Mouse (Mus musculus): ENCODE measurements around the gene Adamts5.
A peak's percentile ranks its signal among the peaks of the same experiment; 100 is the strongest.

The Adamts5 gene

DNA sequence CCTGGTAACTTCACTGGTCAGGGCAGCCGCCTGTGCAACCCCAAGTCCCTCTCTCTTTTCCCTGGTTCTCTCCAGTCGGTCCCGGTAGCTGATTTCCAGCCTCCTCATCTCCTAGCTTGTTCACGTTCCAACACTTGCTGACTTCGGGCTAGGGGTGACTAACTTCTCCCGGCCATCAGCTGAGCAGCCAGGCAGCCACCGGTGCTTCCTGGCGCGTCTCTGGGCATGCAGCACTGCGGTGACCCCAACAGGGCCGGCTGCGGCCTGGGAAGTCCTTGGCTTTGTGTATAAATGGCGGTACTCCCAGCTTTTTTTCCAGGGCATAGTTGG lies at the start of gene Adamts5:
Gene Adamts5 (minus strand): TSS at position 248 of the 330 bp plus-strand sequence.
- DNase-seq (ENCODE audit: low spot score in 2 of 2): peak in 1 of 2 experiments; percentile 35

- DNase-seq (ENCODE audit: low spot score in 2 of 2): no peak
Observed at GRCm38 (mm10) chr16:85950356-85950755, 48.7 kb upstream of the Adamts5 start.

GRCm38 (mm10) chr16:85926004-85926403 lies 24.4 kb upstream of the Adamts5 start:
- DNase-seq (ENCODE audit: low spot score in 2 of 2): no peak

DNA sequence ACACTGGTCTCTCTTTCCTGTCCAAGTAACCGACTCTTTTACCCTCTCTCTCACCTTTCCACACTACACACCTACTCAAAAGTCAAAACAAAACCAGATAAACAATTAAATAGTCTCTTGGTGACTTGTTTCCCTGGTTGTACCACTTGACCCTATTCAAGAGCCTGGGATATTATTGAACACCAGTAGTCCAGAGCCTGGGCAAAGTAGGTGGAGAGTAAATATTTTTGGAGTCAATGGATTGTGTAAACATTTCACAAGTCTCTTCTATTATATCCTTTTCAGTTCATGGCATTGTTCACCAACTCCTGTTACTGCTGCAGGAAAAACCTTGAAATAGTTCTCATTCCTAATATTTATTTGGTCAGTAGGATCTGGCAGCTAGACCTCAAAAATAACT lies 20.8 kb upstream of the Adamts5 start:
- no peak for DNase-seq (ENCODE audit: low spot score in 2 of 2)

DNA sequence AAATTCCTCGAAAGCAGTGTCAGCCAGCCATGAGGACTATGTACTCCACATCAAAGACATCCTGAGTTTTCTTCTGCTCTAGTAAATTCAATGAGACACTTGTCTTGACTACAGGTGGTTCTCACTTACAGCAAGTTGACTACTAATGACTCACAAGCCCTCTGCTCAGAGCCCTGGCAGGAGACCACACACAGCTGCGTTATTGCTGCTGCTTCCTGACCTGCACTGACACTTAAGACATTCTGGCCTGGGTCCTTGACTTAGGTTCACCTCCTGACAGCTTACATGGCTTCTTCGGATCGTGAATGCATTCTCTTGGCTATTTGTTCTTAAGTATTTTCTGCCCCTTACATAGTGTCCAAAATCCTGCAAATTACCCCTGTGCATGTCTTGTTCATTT lies 18.5 kb upstream of the Adamts5 start:
- DNase-seq (ENCODE audit: low spot score in 2 of 2): no peak

GRCm38 (mm10) chr16:85900702-85901580 lies 687 bp downstream of the Adamts5 start:
- peak; percentile 62 to 69 for DNase-seq (ENCODE audit: low spot score in 2 of 2)

GRCm38 (mm10) chr16:85899790-85900587 lies 1.6 kb downstream of the Adamts5 start:
- peak; percentile 19 to 31 for DNase-seq (ENCODE audit: low spot score in 2 of 2)

- peak; percentile 26 to 46 for DNase-seq (ENCODE audit: low spot score in 2 of 2)
Observed at GRCm38 (mm10) chr16:85899301-85899721, 2.3 kb downstream of the Adamts5 start.

DNA sequence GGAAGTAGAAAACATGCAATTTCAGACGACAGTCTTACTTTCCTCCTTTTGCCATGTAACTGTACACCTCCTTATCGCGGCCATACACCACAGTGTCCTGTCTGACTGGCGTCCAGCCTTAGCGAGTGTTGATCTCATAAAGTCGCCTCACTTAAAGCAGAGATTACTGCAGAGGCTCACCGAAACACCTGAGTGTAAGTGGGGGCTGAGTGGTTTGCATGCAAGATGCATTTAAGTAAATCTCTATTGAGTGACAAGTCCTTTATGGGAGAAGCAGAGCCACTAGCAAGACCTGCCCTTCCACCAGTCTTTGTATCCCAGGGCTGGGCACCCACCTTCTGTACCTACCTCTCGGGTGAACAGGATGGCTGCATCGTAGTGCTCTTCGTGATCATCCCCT lies 2.8 kb downstream of the Adamts5 start:
- no peak for DNase-seq (ENCODE audit: low spot score in 2 of 2)

DNA sequence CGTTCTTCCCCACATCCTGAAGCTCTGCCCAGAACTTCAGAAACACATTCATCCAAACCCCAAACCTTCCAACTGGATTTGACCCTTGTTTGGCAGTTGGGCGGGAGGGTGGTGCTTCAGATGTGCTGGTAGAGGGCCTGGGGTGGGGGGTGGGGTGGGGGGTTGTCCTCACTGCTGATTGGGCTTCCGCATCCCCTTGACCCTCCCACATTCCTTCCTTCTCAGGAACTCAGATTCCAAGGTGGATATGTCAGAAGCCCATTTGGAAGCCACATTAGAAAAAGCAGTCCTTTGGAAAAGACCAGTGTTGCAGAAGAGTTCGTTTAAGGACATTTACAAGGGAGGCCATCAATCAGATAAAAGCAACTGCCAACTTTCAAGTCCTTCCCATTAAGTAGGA lies 3.2 kb downstream of the Adamts5 start:
- peak; percentile 69 to 73 for DNase-seq (ENCODE audit: low spot score in 2 of 2)

DNA sequence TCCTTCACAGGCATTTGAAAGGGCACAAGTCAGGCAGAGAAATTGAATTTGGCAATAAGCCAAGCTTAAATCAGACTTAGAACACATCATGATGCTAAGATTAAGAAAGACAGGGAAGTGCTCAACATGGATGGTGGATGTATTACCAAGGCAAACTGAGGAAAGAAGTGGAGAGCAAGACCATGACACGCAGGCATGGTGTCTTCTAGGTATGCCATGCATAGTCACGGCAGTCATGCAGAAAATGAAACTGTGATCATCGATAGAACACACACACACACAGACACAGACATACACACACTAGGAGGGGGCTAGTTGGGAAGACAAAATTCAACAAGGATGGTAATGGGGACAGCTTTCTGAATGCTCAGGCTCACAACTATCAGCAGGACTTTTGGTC lies 3.8 kb downstream of the Adamts5 start:
- no peak for DNase-seq (ENCODE audit: low spot score in 2 of 2)

GRCm38 (mm10) chr16:85895948-85896347 lies 5.7 kb downstream of the Adamts5 start:
- DNase-seq (ENCODE audit: low spot score in 2 of 2): no peak

DNA sequence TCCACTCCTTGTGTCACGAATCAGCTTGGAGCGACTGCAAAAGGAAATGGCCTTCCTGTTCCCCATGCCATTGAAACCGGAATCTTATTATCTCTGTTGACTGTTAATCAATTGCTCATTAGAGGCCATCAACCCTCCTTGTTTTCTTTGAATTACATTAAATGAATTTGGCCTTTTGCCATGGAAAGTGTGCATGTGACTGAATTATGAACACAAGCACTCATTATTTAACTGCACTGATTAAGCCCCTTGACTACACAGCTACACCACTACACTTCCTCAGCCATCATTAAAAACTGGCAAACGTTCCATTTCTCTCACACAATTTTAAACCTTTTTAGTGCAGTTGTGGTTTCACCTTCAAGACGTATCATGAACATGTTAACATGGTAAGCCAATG lies 11.8 kb downstream of the Adamts5 start:
- DNase-seq (ENCODE audit: low spot score in 2 of 2): no peak

DNA sequence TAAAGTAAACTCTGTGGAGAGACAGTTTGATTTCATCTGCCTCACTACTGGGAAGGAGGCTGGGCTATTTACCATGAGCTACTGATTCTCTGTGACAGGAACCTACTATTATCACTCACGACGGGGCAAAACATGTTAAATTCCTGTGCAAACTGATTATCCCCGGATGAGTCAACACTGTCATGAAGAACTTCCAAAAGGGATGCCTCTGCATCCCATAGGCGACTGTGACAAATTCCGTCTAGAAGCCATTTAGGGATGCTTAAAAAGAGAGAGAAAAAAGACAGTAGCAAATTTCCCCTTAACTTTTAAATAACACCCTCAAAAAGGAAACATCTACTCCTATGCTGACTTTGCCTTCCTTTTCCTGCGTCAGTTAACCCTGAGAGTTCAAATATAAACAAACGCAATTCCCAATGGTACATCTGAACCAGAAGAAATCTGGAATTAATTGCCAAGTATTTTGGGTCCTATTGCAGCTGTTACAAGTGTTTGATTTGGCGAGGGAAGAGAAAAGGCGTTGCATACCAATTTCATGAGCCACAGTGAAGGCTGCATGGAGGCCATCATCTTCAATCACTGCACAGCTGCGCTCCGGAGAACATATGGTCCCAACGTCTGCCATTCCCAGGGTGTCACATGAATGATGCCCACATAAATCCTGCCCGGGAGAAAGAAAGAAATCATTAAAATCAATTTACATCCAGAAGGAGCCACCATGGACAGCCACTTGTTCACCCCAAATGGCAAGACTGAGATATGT lies 14.2 kb downstream of the Adamts5 start:
- DNase-seq (ENCODE audit: low spot score in 2 of 2): peak; percentile 49 to 56

- no peak for DNase-seq (ENCODE audit: low spot score in 2 of 2)
Observed at GRCm38 (mm10) chr16:85879075-85879474, 22.6 kb downstream of the Adamts5 start.

DNA sequence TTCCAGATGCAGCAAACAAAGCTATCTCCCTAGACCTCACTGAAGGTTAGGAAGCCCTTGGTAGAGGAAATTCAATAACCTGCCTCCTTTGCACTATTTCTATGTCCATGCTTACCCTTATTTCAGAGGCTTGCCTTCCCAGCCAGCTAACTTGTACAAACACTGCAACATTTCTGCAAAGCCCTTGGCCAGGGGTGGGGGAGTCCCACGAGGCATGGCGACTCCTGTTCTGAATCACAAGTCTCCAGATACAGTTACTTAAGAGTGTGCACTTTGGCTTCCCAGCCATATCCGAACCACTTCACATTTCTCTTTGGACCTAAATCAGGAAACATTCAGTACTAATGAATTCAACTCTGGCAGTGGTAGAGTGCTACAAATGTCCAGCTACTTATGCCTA lies 27.5 kb downstream of the Adamts5 start:
- DNase-seq (ENCODE audit: low spot score in 2 of 2): peak; percentile 25 to 33

- peak in 1 of 2 experiments; percentile 10 for DNase-seq (ENCODE audit: low spot score in 2 of 2)
Observed at GRCm38 (mm10) chr16:85871971-85872370, 29.7 kb downstream of the Adamts5 start.

GRCm38 (mm10) chr16:85871248-85871647 lies 30.4 kb downstream of the Adamts5 start:
- DNase-seq (ENCODE audit: low spot score in 2 of 2): no peak

DNA sequence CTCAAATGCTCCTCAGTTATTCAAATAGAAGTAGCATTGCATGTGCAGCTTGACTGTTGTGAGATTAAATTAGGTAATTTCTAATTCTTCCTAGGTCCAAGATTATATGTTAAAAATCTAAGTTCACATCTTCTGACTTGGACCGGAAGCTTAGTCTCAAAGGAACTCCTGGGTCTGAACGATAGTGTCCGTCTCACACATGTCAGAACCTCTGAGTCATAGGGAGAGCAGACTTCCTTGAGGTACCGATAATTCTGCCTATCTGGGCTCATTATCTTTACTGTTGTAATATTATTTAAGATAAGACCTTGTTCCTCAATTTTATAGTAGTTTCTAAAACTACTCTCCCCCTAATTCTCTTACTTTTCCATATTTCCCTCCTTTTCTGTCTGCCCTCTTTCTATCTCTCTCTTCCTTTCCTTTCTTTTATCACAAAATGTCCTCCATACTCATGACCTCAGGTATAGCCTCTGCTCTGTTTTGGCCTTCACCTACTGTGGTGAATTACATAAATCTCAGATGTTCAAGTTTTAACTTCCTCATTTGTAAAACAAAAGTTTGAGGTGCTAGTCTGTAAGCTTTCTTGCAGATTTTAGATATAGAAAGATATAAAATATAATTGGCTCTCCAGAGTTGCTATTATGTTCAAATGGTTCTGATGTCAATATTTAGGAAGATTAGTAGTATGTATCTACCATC lies 36.8 kb downstream of the Adamts5 start:
- DNase-seq (ENCODE audit: low spot score in 2 of 2): no peak

DNA sequence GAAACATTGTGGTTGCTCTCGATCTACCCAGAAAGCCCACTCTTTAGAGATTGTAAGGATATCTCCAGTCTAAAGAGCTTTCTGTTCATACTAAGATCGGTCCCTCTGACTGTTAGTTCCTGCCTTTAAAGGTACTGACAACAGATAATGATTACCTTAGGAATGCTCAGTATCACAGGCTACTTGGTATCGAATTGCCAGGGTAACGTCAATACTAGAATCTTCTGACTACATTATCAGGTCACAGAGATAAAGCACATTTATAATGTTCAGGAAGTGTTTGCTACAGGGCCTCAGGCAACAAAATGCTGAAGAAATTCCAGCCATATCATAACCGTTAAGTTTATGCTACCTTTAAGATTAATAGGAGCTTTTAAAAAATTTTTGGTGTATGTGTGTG lies 47.1 kb downstream of the Adamts5 start:
- no peak for DNase-seq (ENCODE audit: low spot score in 2 of 2)

- no peak for DNase-seq (ENCODE audit: low spot score in 2 of 2)
Observed at GRCm38 (mm10) chr16:85827066-85827465, 74.6 kb downstream of the Adamts5 start.
